10 mouse cellular contexts compared by ENCODE assay signal in the genomic region with DNA sequence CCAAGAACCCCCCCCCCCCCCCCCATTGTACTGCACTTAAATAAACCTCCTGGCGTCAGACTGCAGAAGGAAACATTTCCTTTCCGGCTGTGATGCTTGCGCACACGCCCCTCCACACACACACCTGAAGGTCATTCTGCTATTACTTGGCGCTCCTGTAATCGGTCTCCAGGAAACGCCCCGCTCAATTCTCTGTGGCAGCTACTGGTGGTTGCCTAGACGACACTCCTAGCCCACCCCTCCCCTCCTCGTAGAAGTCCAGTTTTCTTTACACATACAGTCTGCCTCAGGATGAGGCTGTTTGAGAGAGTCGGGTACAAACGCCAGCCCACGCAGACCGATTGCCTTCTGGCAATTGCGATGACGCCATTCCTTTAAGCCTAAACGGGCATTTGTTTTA. TPM values are rescaled to one million over a fixed set of nuclear protein-coding genes. Genes with fewer than 3 reads are reported as not detected.
A peak's percentile ranks its signal among the peaks of the same experiment; 100 is the strongest.
DNase-seq lines count a peak whose midpoint lies in the region; ATAC-seq and TF ChIP-seq lines count a peak whose summit lies in the region.
"Had no signal": no experiment of that assay in that cellular context is flagged by ENCODE, and none has a peak within 500 bp of the region (broad histone marks: within the 10 kb centered on the region; RNA-seq: fewer than 3 reads in every experiment).

No protein-coding gene starts in this region.

- intact Hi-C loops in left cerebral cortex, postnatal 4 days (cut with DNase I), result no loop called here

- H3K4me3 ChIP-seq in testis, adult 2 months (ENCODE audit: control insufficient read depth, low read depth, low read length), result peak overlapping the region; percentile 81
- no peak overlapping the region for H3K4me3 ChIP-seq in midbrain, embryonic 12.5 days
- H3K4me3 ChIP-seq in heart, embryonic 12.5 days, result no peak overlapping the region
- H3K4me3 ChIP-seq: embryonic facial prominence, embryonic 12.5 days; heart, embryonic 13.5 days had no signal

- H3K9me3 ChIP-seq in midbrain, embryonic 12.5 days, result no peaks in the 10 kb centered on the region
- H3K9me3 ChIP-seq in heart, embryonic 12.5 days (replicated peaks), result no peaks in the 10 kb centered on the region
- H3K9me3 ChIP-seq: embryonic facial prominence, embryonic 12.5 days; heart, embryonic 13.5 days had no signal

- ATAC-seq in midbrain, embryonic 12.5 days (ENCODE audit: low FRiP score, low read depth), result peak; percentile 47; the same call in 1 of the 2 replicates
- no peak for ATAC-seq in megakaryocyte, adult 5-6 weeks (ENCODE audit: poor library complexity, severe bottlenecking)
- no peak for ATAC-seq in heart, embryonic 12.5 days (ENCODE audit: insufficient number of reproducible peaks, low FRiP score)

- no peaks in the 10 kb centered on the region for H3K27me3 ChIP-seq in testis, adult 2 months (ENCODE audit: control insufficient read depth, insufficient read depth, low read length)
- peaks cover 5% of the 10 kb centered on the region; the same call in 1 of the 2 replicates for H3K27me3 ChIP-seq in midbrain, embryonic 12.5 days
- H3K27me3 ChIP-seq in heart, embryonic 12.5 days (replicated peaks), result peaks cover 12% of the 10 kb centered on the region
- H3K27me3 ChIP-seq: embryonic facial prominence, embryonic 12.5 days had no signal

- peak; percentile 12 for DNase-seq in embryo, embryonic 10 days (ENCODE audit: low spot score)
- DNase-seq in embryo, embryonic 9.5 days (ENCODE audit: extremely low spot score), result no peak
- no peak for DNase-seq in testis, postnatal 14 days (ENCODE audit: low spot score)
- DNase-seq in left cerebral cortex, postnatal 4 days, result no peak

- WGBS in midbrain, embryonic 12.5 days, result 50% methylated on average over 17 of the region's 17 CpGs
- WGBS in heart, embryonic 12.5 days, result 54% methylated on average over 17 of the region's 17 CpGs

- peak overlapping the region; percentile 69 for H3K27ac ChIP-seq in testis, adult 2 months (ENCODE audit: control insufficient read depth, insufficient read depth, low read depth, low read length)
- no peak overlapping the region for H3K27ac ChIP-seq in midbrain, embryonic 12.5 days (replicated peaks)
- H3K27ac ChIP-seq in heart, embryonic 12.5 days (ENCODE audit: poor library complexity, severe bottlenecking), result no peak overlapping the region
- H3K27ac ChIP-seq: embryonic facial prominence, embryonic 12.5 days; heart, embryonic 13.5 days had no signal

- no peaks in the 10 kb centered on the region for H3K36me3 ChIP-seq in testis, adult 2 months (ENCODE audit: control insufficient read depth, insufficient read depth, low read length)
- H3K36me3 ChIP-seq in midbrain, embryonic 12.5 days, result no peaks in the 10 kb centered on the region
- no peaks in the 10 kb centered on the region for H3K36me3 ChIP-seq in heart, embryonic 12.5 days
- H3K36me3 ChIP-seq: embryonic facial prominence, embryonic 12.5 days; heart, embryonic 13.5 days had no signal

- TF ChIP-seq POLR2A in testis, adult 2 months (IDR thresholded peaks at IDR 0.05; ENCODE audit: control insufficient read depth, low read depth, low read length), result peak; percentile 49; the same call in 1 of the 2 replicates

- H3K4me1 ChIP-seq in testis, adult 2 months (ENCODE audit: control insufficient read depth, insufficient read depth, low read length), result peaks cover 2% of the 10 kb centered on the region; the same call in 1 of the 2 replicates
- H3K4me1 ChIP-seq in midbrain, embryonic 12.5 days, result peaks cover 4% of the 10 kb centered on the region; the same call in 1 of the 2 replicates
- H3K4me1 ChIP-seq in heart, embryonic 12.5 days (replicated peaks), result no peaks in the 10 kb centered on the region
- H3K4me1 ChIP-seq: heart, embryonic 13.5 days had no signal

- H3K9ac ChIP-seq in midbrain, embryonic 12.5 days (replicated peaks), result no peak overlapping the region
- H3K9ac ChIP-seq in heart, embryonic 12.5 days, result no peak overlapping the region
- H3K9ac ChIP-seq: embryonic facial prominence, embryonic 12.5 days; heart, embryonic 13.5 days had no signal

- peak overlapping the region; percentile 11; the same call in 1 of the 2 replicates for H3K4me2 ChIP-seq in midbrain, embryonic 12.5 days (replicated peaks)
- no peak overlapping the region for H3K4me2 ChIP-seq in heart, embryonic 12.5 days
- H3K4me2 ChIP-seq: embryonic facial prominence, embryonic 12.5 days; heart, embryonic 13.5 days had no signal

- TF ChIP-seq CTCF in testis, adult 2 months (IDR thresholded peaks at IDR 0.05; ENCODE audit: control insufficient read depth, insufficient read depth, insufficient replicate concordance, low read depth, low read length), result no peak

RNA-seq across cellular contexts. Expression of a gene that starts 7.1 kb away (rescaled TPM):
- polyA plus RNA-seq in testis, adult 2 months (2012; rRNA removed), result 0.16 and 0.23 TPM in 2 replicates
- not detected in 2 replicates for polyA plus RNA-seq in midbrain, embryonic 12.5 days (2016; fragmentation: Nextera tagmentation; extraction: Ambion mirVana)
- 0.45 and 1.1 TPM in 2 replicates for total RNA-seq in megakaryocyte, adult 5-6 weeks (2015)
- total RNA-seq in megakaryocyte, adult 5-6 weeks (2017), result 2.4 TPM in 1 of 2 replicates, not detected in the other
- not detected in 2 replicates for polyA plus RNA-seq in heart, embryonic 12.5 days (2016; fragmentation: Nextera tagmentation; extraction: Ambion mirVana)
- 1 to 10 TPM in 1 of 2 experiments, under 1 TPM in 1; 0.83 to 1.5 TPM for total RNA-seq in left cerebral cortex, postnatal 4 days (2021)
- polyA plus RNA-seq: heart, embryonic 13.5 days had no signal

RNA-seq across cellular contexts. Expression of a gene that starts 7.7 kb away (rescaled TPM):
- 0.12 TPM in 1 of 2 replicates, not detected in the other for polyA plus RNA-seq in testis, adult 2 months (2012; rRNA removed)
- polyA plus RNA-seq in midbrain, embryonic 12.5 days (2016; fragmentation: Nextera tagmentation; extraction: Ambion mirVana), result not detected in 2 replicates
- not detected in 2 replicates for total RNA-seq in megakaryocyte, adult 5-6 weeks (2015)
- total RNA-seq in megakaryocyte, adult 5-6 weeks (2017), result not detected in 2 replicates
- not detected in 2 replicates for polyA plus RNA-seq in heart, embryonic 12.5 days (2016; fragmentation: Nextera tagmentation; extraction: Ambion mirVana)
- total RNA-seq in left cerebral cortex, postnatal 4 days (2021), result not detected
- polyA plus RNA-seq: embryonic facial prominence, embryonic 12.5 days; heart, embryonic 13.5 days had no signal

RNA-seq across cellular contexts. Expression of a gene that starts 18.6 kb away (rescaled TPM):
- polyA plus RNA-seq in testis, adult 2 months (2012; rRNA removed), result 12.5 and 14.9 TPM in 2 replicates
- polyA plus RNA-seq in midbrain, embryonic 12.5 days (2016; fragmentation: Nextera tagmentation; extraction: Ambion mirVana), result 127 and 128 TPM in 2 replicates
- 60.7 and 64.7 TPM in 2 replicates for total RNA-seq in megakaryocyte, adult 5-6 weeks (2015)
- 110 and 114 TPM in 2 replicates for total RNA-seq in megakaryocyte, adult 5-6 weeks (2017)
- polyA plus RNA-seq in heart, embryonic 12.5 days (2016; fragmentation: Nextera tagmentation; extraction: Ambion mirVana), result 91.4 and 95.0 TPM in 2 replicates
- total RNA-seq in left cerebral cortex, postnatal 4 days (2021), result 10 to 100 TPM; 60.7 to 61.5 TPM

RNA-seq across cellular contexts. Expression of a gene that starts 49.9 kb away (rescaled TPM):
- 13.1 and 14.8 TPM in 2 replicates for polyA plus RNA-seq in testis, adult 2 months (2012; rRNA removed)
- polyA plus RNA-seq in midbrain, embryonic 12.5 days (2016; fragmentation: Nextera tagmentation; extraction: Ambion mirVana), result 1.1 and 1.5 TPM in 2 replicates
- 55.5 and 58.9 TPM in 2 replicates for total RNA-seq in megakaryocyte, adult 5-6 weeks (2015)
- 154 and 155 TPM in 2 replicates for total RNA-seq in megakaryocyte, adult 5-6 weeks (2017)
- polyA plus RNA-seq in heart, embryonic 12.5 days (2016; fragmentation: Nextera tagmentation; extraction: Ambion mirVana), result 3.8 and 4.0 TPM in 2 replicates
- 1 to 10 TPM; 2.9 to 4.7 TPM for total RNA-seq in left cerebral cortex, postnatal 4 days (2021)

RNA-seq across cellular contexts. Expression of a gene that starts 54.4 kb away (rescaled TPM):
- polyA plus RNA-seq in testis, adult 2 months (2012; rRNA removed), result 4.9 and 5.1 TPM in 2 replicates
- polyA plus RNA-seq in midbrain, embryonic 12.5 days (2016; fragmentation: Nextera tagmentation; extraction: Ambion mirVana), result 12.6 TPM in 2 replicates
- total RNA-seq in megakaryocyte, adult 5-6 weeks (2015), result 24.1 and 25.4 TPM in 2 replicates
- total RNA-seq in megakaryocyte, adult 5-6 weeks (2017), result 5.1 TPM in 2 replicates
- polyA plus RNA-seq in heart, embryonic 12.5 days (2016; fragmentation: Nextera tagmentation; extraction: Ambion mirVana), result 7.9 and 9.5 TPM in 2 replicates
- 10 to 100 TPM; 17.1 to 19.0 TPM for total RNA-seq in left cerebral cortex, postnatal 4 days (2021)
